Mouse (Mus musculus) CH12.LX (cell line): ENCODE results near the gene Plch1.

Experiments
- CTCF ChIP-seq, 2 experiments: IDR thresholded peaks in 1 of 2; conservative IDR thresholded peaks in 1 of 2; 2 replicates each; pipeline ENCODE4 v1.5.1; 2011 to 2012; ENCODE audit warnings: low read depth in 2 of 2, low read length in 2 of 2, improper control_type of control experiment in 1 of 2, inconsistent platforms in 1 of 2, mild to moderate bottlenecking in 1 of 2, moderate library complexity in 1 of 2
- MEF2A ChIP-seq: IDR thresholded peaks from 2 replicates; pipeline ENCODE4 v1.6.1; 2014; ENCODE audit warnings: low read depth, mild to moderate bottlenecking, inconsistent platforms, low read length, improper control_type of control experiment, borderline replicate concordance

GRCm38 (mm10) chr3:63822631-63823030 lies 76.6 kb downstream of the Plch1 start:
- TF ChIP-seq CTCF (conservative IDR thresholded peaks at IDR 0.05 in 1 of 2, IDR thresholded peaks at IDR 0.05 in 1 of 2; ENCODE audit: low read depth in 2 of 2, low read length in 2 of 2) = no peak
- no peak for TF ChIP-seq MEF2A
